In genomic region chr3:89598967-89599366, GRCm38 (mm10) we compare ENCODE assay signal across 17 mouse cellular contexts.
DNase-seq lines count a peak whose midpoint lies in the region; ATAC-seq and TF ChIP-seq lines count a peak whose summit lies in the region.
"Had no signal": no experiment of that assay in that cellular context is flagged by ENCODE, and none has a peak within 500 bp of the region (broad histone marks: within the 10 kb centered on the region; RNA-seq: fewer than 3 reads in every experiment).

No protein-coding gene starts in this region.

- no peak for TF ChIP-seq EP300 in liver, embryonic 14.5 days (IDR thresholded peaks at IDR 0.05; ENCODE audit: low read depth)

- no peak overlapping the region for H3K4me2 ChIP-seq in forebrain, postnatal 0 days (ENCODE audit: low read depth)
- no peak overlapping the region for H3K4me2 ChIP-seq in forebrain, embryonic 11.5 days (ENCODE audit: low read depth, low read length, severe bottlenecking)
- no peak overlapping the region for H3K4me2 ChIP-seq in liver, embryonic 14.5 days (ENCODE audit: low read depth)
- no peak overlapping the region for H3K4me2 ChIP-seq in liver, embryonic 12.5 days
- H3K4me2 ChIP-seq: embryonic facial prominence, embryonic 12.5 days; liver, embryonic 13.5 days; midbrain, embryonic 11.5 days had no signal

- TF ChIP-seq POLR2A in small intestine, adult 2 months (IDR thresholded peaks at IDR 0.05; ENCODE audit: low read depth, low read length) = no peak

- H3K4me1 ChIP-seq in forebrain, postnatal 0 days (ENCODE audit: insufficient read depth) = no peaks in the 10 kb centered on the region
- 0 out of 2 replicates have a peak, but pooled peaks cover 3% of the 10 kb centered on the region for H3K4me1 ChIP-seq in forebrain, embryonic 11.5 days (replicated peaks; ENCODE audit: control insufficient read depth, insufficient read depth, low read length)
- H3K4me1 ChIP-seq in liver, embryonic 14.5 days (replicated peaks; ENCODE audit: control insufficient read depth in 2 of 2, insufficient read depth in 2 of 2, low read length in 1 of 2) = no peaks in the 10 kb centered on the region
- no peaks in the 10 kb centered on the region for H3K4me1 ChIP-seq in liver, embryonic 12.5 days
- peaks cover 0 to 4% of the 10 kb centered on the region in 2 experiments; a peak in 1 of 4 replicates for H3K4me1 ChIP-seq in ES-E14 (ENCODE audit: control insufficient read depth in 2 of 2, insufficient read depth in 2 of 2, low read length in 2 of 2, poor library complexity in 1 of 2)
- H3K4me1 ChIP-seq in small intestine, adult 2 months (ENCODE audit: control insufficient read depth, insufficient read depth, insufficient read length, low read length) = no peaks in the 10 kb centered on the region
- H3K4me1 ChIP-seq: liver, embryonic 13.5 days had no signal

- H3K9me3 ChIP-seq in forebrain, postnatal 0 days (ENCODE audit: low read length) = no peaks in the 10 kb centered on the region
- peaks cover 4% of the 10 kb centered on the region; the same call in 1 of the 2 replicates for H3K9me3 ChIP-seq in forebrain, embryonic 11.5 days (ENCODE audit: control insufficient read depth, low read length)
- no peaks in the 10 kb centered on the region for H3K9me3 ChIP-seq in liver, embryonic 14.5 days (ENCODE audit: control insufficient read depth, low read length)
- H3K9me3 ChIP-seq in liver, embryonic 12.5 days (replicated peaks) = 0 out of 2 replicates have a peak, but pooled peaks cover 5% of the 10 kb centered on the region
- no peaks in the 10 kb centered on the region for H3K9me3 ChIP-seq in ES-E14 (ENCODE audit: control insufficient read depth, insufficient read depth, low read depth, low read length)
- H3K9me3 ChIP-seq: liver, embryonic 13.5 days had no signal

- H3K27me3 ChIP-seq in forebrain, postnatal 0 days (ENCODE audit: insufficient read depth, low read length) = no peaks in the 10 kb centered on the region
- H3K27me3 ChIP-seq in forebrain, embryonic 11.5 days (ENCODE audit: control insufficient read depth, insufficient read depth, low read length) = no peaks in the 10 kb centered on the region
- no peaks in the 10 kb centered on the region for H3K27me3 ChIP-seq in liver, embryonic 14.5 days (ENCODE audit: control insufficient read depth, insufficient read depth, low read length)
- peaks cover 12% of the 10 kb centered on the region; the same call in 1 of the 2 replicates for H3K27me3 ChIP-seq in liver, embryonic 12.5 days (replicated peaks)
- H3K27me3 ChIP-seq in small intestine, adult 2 months (ENCODE audit: control insufficient read depth, insufficient read depth, low read length) = no peaks in the 10 kb centered on the region
- H3K27me3 ChIP-seq: embryonic facial prominence, embryonic 12.5 days; liver, embryonic 13.5 days had no signal

- H3K27ac ChIP-seq in forebrain, postnatal 0 days (ENCODE audit: low read depth, low read length) = no peak overlapping the region
- no peak overlapping the region for H3K27ac ChIP-seq in forebrain, embryonic 11.5 days (ENCODE audit: low read depth, low read length)
- no peak overlapping the region for H3K27ac ChIP-seq in liver, embryonic 14.5 days
- no peak overlapping the region for H3K27ac ChIP-seq in liver, embryonic 12.5 days
- H3K27ac ChIP-seq in ES-E14 (ENCODE audit: insufficient read depth, low read depth, low read length, poor library complexity, severe bottlenecking) = no peak overlapping the region
- no peak overlapping the region for H3K27ac ChIP-seq in small intestine, adult 2 months (ENCODE audit: insufficient read depth, low read depth, low read length)
- H3K27ac ChIP-seq: embryonic facial prominence, embryonic 12.5 days; kidney, postnatal 0 days; liver, embryonic 13.5 days had no signal

- H3K36me3 ChIP-seq in forebrain, postnatal 0 days (ENCODE audit: insufficient read depth) = no peaks in the 10 kb centered on the region
- H3K36me3 ChIP-seq in forebrain, embryonic 11.5 days (ENCODE audit: control insufficient read depth, insufficient read depth, low read length) = no peaks in the 10 kb centered on the region
- no peaks in the 10 kb centered on the region for H3K36me3 ChIP-seq in liver, embryonic 14.5 days (replicated peaks; ENCODE audit: control insufficient read depth, insufficient read depth, low read depth)
- no peaks in the 10 kb centered on the region for H3K36me3 ChIP-seq in liver, embryonic 12.5 days
- H3K36me3 ChIP-seq in ES-E14 (ENCODE audit: control insufficient read depth, insufficient read depth, low read length, poor library complexity, severe bottlenecking) = no peaks in the 10 kb centered on the region
- H3K36me3 ChIP-seq in small intestine, adult 2 months (ENCODE audit: control insufficient read depth, insufficient read depth, low read length) = no peaks in the 10 kb centered on the region
- H3K36me3 ChIP-seq: embryonic facial prominence, embryonic 12.5 days; liver, embryonic 13.5 days had no signal

- in situ Hi-C loops in ES-E14 (cut with MboI; ENCODE audit: low sequenced_read_pairs in 2 of 2, unreplicated experiment in 2 of 2) = no loop called here

- no peak for DNase-seq in forebrain, postnatal 0 days
- no peak for DNase-seq in forebrain, embryonic 11.5 days (ENCODE audit: low spot score)
- DNase-seq in liver, embryonic 14.5 days (ENCODE audit: low read depth in 3 of 3, low spot score in 3 of 3) = no peak
- DNase-seq in ES-E14 (ENCODE audit: low read depth, low spot score) = no peak
- no peak for DNase-seq in right cerebral cortex, postnatal 36 days (ENCODE audit: low spot score in 2 of 2)
- no peak for DNase-seq in adrenal gland, postnatal 25 days
- DNase-seq: cerebellum, adult 18-20 months; layer of hippocampus, adult 9-11 months; liver, embryonic 13.5 days; lung, postnatal 4 days; thymus, adult 2 months had no signal

- no peak overlapping the region for H3K4me3 ChIP-seq in forebrain, postnatal 0 days (ENCODE audit: low read depth, low read length)
- no peak overlapping the region for H3K4me3 ChIP-seq in forebrain, embryonic 11.5 days (ENCODE audit: low read depth, low read length)
- no peak overlapping the region for H3K4me3 ChIP-seq in liver, embryonic 14.5 days (ENCODE audit: insufficient read depth in 1 of 2, low read depth in 2 of 2, low read length in 2 of 2)
- no peak overlapping the region for H3K4me3 ChIP-seq in liver, embryonic 12.5 days
- H3K4me3 ChIP-seq in ES-E14 (ENCODE audit: insufficient read depth in 1 of 2, low read depth in 1 of 2, low read length in 2 of 2, poor library complexity in 1 of 2, severe bottlenecking in 1 of 2) = no peak overlapping the region
- H3K4me3 ChIP-seq in small intestine, adult 2 months (ENCODE audit: low read depth, low read length) = no peak overlapping the region
- H3K4me3 ChIP-seq: embryonic facial prominence, embryonic 12.5 days; liver, embryonic 13.5 days; myocyte had no signal

- no peak for ATAC-seq in forebrain, postnatal 0 days
- no peak for ATAC-seq in forebrain, embryonic 11.5 days (replicated peaks; ENCODE audit: low FRiP score)
- ATAC-seq in liver, embryonic 14.5 days (ENCODE audit: insufficient read depth) = no peak
- no peak for ATAC-seq in liver, embryonic 12.5 days

- WGBS in forebrain, postnatal 0 days = 97% methylated on average over 7 of the region's 7 CpGs
- 91% methylated on average over 7 of the region's 7 CpGs for WGBS in forebrain, embryonic 11.5 days
- WGBS in liver, embryonic 14.5 days (ENCODE audit: insufficient replicate concordance) = 67% methylated on average over 7 of the region's 7 CpGs
- 75% methylated on average over 7 of the region's 7 CpGs for WGBS in liver, embryonic 12.5 days (ENCODE audit: insufficient replicate concordance)
- 94% methylated on average over 7 of the region's 7 CpGs for WGBS in small intestine, adult 2 months

- TF ChIP-seq CTCF in forebrain, postnatal 0 days (IDR thresholded peaks at IDR 0.05; ENCODE audit: low read depth) = 0 out of 2 replicates have a peak, but pooled peaks have one; percentile 3
- TF ChIP-seq CTCF in liver, embryonic 14.5 days (IDR thresholded peaks at IDR 0.05; ENCODE audit: low read depth) = peak; percentile 55
- TF ChIP-seq CTCF in small intestine, adult 2 months (IDR thresholded peaks at IDR 0.05; ENCODE audit: extremely low read depth, insufficient read length, insufficient replicate concordance, low read depth, low read length) = peak; percentile 6; the same call in 1 of the 2 replicates

- H3K9ac ChIP-seq in forebrain, postnatal 0 days = no peak overlapping the region
- no peak overlapping the region for H3K9ac ChIP-seq in forebrain, embryonic 11.5 days (ENCODE audit: low read length)
- H3K9ac ChIP-seq in liver, embryonic 14.5 days (replicated peaks) = no peak overlapping the region
- no peak overlapping the region for H3K9ac ChIP-seq in liver, embryonic 12.5 days
- no peak overlapping the region for H3K9ac ChIP-seq in ES-E14 (ENCODE audit: insufficient read depth, low read depth, low read length, poor library complexity, severe bottlenecking)
- H3K9ac ChIP-seq: embryonic facial prominence, embryonic 12.5 days; liver, embryonic 13.5 days had no signal

TF ChIP-seq in ES-E14, 5 proteins besides CTCF, POLR2A, EP300 and RAD21:
- 0 out of 2 replicates have a peak, but pooled peaks have one; percentile 2 for TF ChIP-seq ZC3H11A (IDR thresholded peaks at IDR 0.05; ENCODE audit: borderline replicate concordance, low read depth, low read length)
- TF ChIP-seq MAFK (IDR thresholded peaks at IDR 0.05; ENCODE audit: insufficient read depth, low read depth, low read length) = no peak

Comparison
In these comparisons a context has a peak if more than half of its experiments do, and no peak if none do; other contexts are left out.
1. CTCF ChIP-seq: peak in every context shown above with its lines; median percentile 55 in liver, embryonic 14.5 days; 6 in small intestine, adult 2 months; 3 in forebrain, postnatal 0 days.